Mouse (Mus musculus) liver, embryonic 14.5 days (tissue): ENCODE measurements around the gene Bola3.

Experiments used
- CTCF ChIP-seq: IDR thresholded peaks from 2 replicates; pipeline ENCODE4 v1.5.1; 2016; ENCODE audit warnings: antibody characterized with exemption, low read depth, control low read depth
- EP300 ChIP-seq: IDR thresholded peaks from 2 replicates; pipeline ENCODE4 v1.6.1; 2016; ENCODE audit warnings: antibody characterized with exemption, low read depth

GRCm38 (mm10) chr6:83394122-83394521 is 45.2 kb downstream of the Bola3 start:
- no peak for TF ChIP-seq CTCF
- no peak for TF ChIP-seq EP300
